Comparison of ENCODE assay signal across 21 mouse cellular contexts in the genomic region with DNA sequence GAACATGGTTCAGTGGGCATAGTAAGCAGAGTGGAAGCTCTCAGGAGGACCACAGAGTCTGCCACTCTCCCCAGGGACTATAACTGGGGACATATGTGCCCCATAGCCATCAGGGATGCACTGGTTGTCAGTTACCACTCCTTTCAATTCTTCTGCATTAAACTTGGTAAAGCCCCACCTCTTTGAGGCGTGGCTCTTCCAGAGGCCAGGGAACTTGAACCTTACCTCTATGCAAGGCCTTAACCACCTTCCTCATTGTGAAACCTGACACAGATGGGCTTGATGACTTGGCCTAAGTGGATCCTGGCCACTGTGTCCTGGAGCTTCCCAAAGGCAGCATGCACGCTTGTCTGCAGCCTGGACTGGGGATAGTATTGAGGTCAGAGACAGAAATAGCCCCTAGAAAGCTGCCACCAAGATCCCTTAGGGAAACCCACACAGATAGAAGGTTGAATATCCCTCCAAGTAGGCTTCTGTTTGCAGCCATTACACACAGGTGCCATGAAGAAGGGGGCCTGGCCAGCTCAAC. TPM values are rescaled to one million over a fixed set of nuclear protein-coding genes. Genes with fewer than 3 reads are reported as not detected.
DNase-seq lines count a peak whose midpoint lies in the region; ATAC-seq and TF ChIP-seq lines count a peak whose summit lies in the region.
"Had no signal": no experiment of that assay in that cellular context is flagged by ENCODE, and none has a peak within 500 bp of the region (broad histone marks: within the 10 kb centered on the region; RNA-seq: fewer than 3 reads in every experiment).

No protein-coding gene starts in this region.

- no peak overlapping the region for H3K4me3 ChIP-seq in liver, embryonic 16.5 days (ENCODE audit: low read depth, low read length)
- no peak overlapping the region for H3K4me3 ChIP-seq in liver, embryonic 11.5 days (ENCODE audit: low read depth, low read length)
- H3K4me3 ChIP-seq in heart, postnatal 0 days (ENCODE audit: low read depth, low read length): no peak overlapping the region
- no peak overlapping the region for H3K4me3 ChIP-seq in midbrain, embryonic 15.5 days
- H3K4me3 ChIP-seq: embryonic facial prominence, embryonic 13.5 days; limb, embryonic 13.5 days had no signal

- peak; percentile 37 for DNase-seq in gastrocnemius, adult 18-20 months (ENCODE audit: low spot score)
- no peak for DNase-seq in gastrocnemius, postnatal 25 days
- no peak for DNase-seq in liver, embryonic 11.5 days (ENCODE audit: low spot score)
- no peak for DNase-seq in heart, postnatal 0 days (ENCODE audit: low spot score)
- DNase-seq in lung, postnatal 14 days: no peak
- no peak for DNase-seq in left cerebral cortex, postnatal 25 days (ENCODE audit: low spot score in 2 of 2)
- DNase-seq: adrenal gland, adult 2 months; cerebellum, adult 11-12 months; lung, embryonic 14.5 days; right cerebral cortex, postnatal 14 days; thymus, adult 2 months had no signal

- WGBS in liver, embryonic 16.5 days (ENCODE audit: insufficient replicate concordance): 55% methylated on average over 2 of the region's 2 CpGs
- 87% methylated on average over 2 of the region's 2 CpGs for WGBS in liver, embryonic 11.5 days
- WGBS in heart, postnatal 0 days: 54% methylated on average over 2 of the region's 2 CpGs
- 90% methylated on average over 2 of the region's 2 CpGs for WGBS in midbrain, embryonic 15.5 days

- H3K36me3 ChIP-seq in liver, embryonic 16.5 days (ENCODE audit: control insufficient read depth, insufficient read depth): no peaks in the 10 kb centered on the region
- H3K36me3 ChIP-seq in liver, embryonic 11.5 days (ENCODE audit: control insufficient read depth, insufficient read depth, low read length): no peaks in the 10 kb centered on the region
- H3K36me3 ChIP-seq in heart, postnatal 0 days (replicated peaks; ENCODE audit: control insufficient read depth, insufficient read depth, low read length): 0 out of 2 replicates have a peak, but pooled peaks cover 1% of the 10 kb centered on the region
- no peaks in the 10 kb centered on the region for H3K36me3 ChIP-seq in midbrain, embryonic 15.5 days (replicated peaks)

- no peak for TF ChIP-seq CTCF in heart, postnatal 0 days (IDR thresholded peaks at IDR 0.05; ENCODE audit: low read depth)

- intact Hi-C loops in left cerebral cortex, postnatal 25 days (cut with DNase I): no loop called here

- no peak for ATAC-seq in liver, embryonic 16.5 days (ENCODE audit: low read depth)
- ATAC-seq in liver, embryonic 11.5 days (replicated peaks; ENCODE audit: low FRiP score): no peak
- ATAC-seq in heart, postnatal 0 days (ENCODE audit: insufficient read depth, low read depth): no peak
- no peak for ATAC-seq in midbrain, embryonic 15.5 days (replicated peaks)
- ATAC-seq: hindbrain, postnatal 0 days; midbrain, embryonic 16.5 days had no signal

- TF ChIP-seq EP300 in heart, postnatal 0 days (IDR thresholded peaks at IDR 0.05; ENCODE audit: low read depth): no peak

- H3K4me1 ChIP-seq in liver, embryonic 16.5 days (ENCODE audit: control insufficient read depth, low read depth, low read length): peaks cover 7% of the 10 kb centered on the region
- peaks cover 11% of the 10 kb centered on the region for H3K4me1 ChIP-seq in liver, embryonic 11.5 days (replicated peaks; ENCODE audit: control insufficient read depth, insufficient read depth, low read length)
- H3K4me1 ChIP-seq in heart, postnatal 0 days (ENCODE audit: control insufficient read depth, insufficient read depth): peaks cover 26% of the 10 kb centered on the region
- H3K4me1 ChIP-seq in midbrain, embryonic 15.5 days: peaks cover 29% of the 10 kb centered on the region

- no peak overlapping the region for H3K9ac ChIP-seq in liver, embryonic 16.5 days (ENCODE audit: low read depth, low read length)
- H3K9ac ChIP-seq in liver, embryonic 11.5 days (ENCODE audit: low read depth, low read length): no peak overlapping the region
- H3K9ac ChIP-seq in heart, postnatal 0 days (replicated peaks; ENCODE audit: low read depth, low read length): no peak overlapping the region
- no peak overlapping the region for H3K9ac ChIP-seq in midbrain, embryonic 15.5 days
- H3K9ac ChIP-seq: embryonic facial prominence, embryonic 13.5 days; limb, embryonic 13.5 days; lung, embryonic 14.5 days had no signal

- no peak overlapping the region for H3K4me2 ChIP-seq in liver, embryonic 16.5 days (ENCODE audit: low read depth, low read length)
- H3K4me2 ChIP-seq in liver, embryonic 11.5 days: no peak overlapping the region
- no peak overlapping the region for H3K4me2 ChIP-seq in heart, postnatal 0 days (ENCODE audit: low read depth, low read length)
- no peak overlapping the region for H3K4me2 ChIP-seq in midbrain, embryonic 15.5 days
- H3K4me2 ChIP-seq: embryonic facial prominence, embryonic 13.5 days; limb, embryonic 13.5 days; lung, embryonic 14.5 days had no signal

- H3K27me3 ChIP-seq in liver, embryonic 16.5 days (ENCODE audit: control insufficient read depth, insufficient read depth, low read depth, low read length): no peaks in the 10 kb centered on the region
- no peaks in the 10 kb centered on the region for H3K27me3 ChIP-seq in liver, embryonic 11.5 days (replicated peaks; ENCODE audit: control insufficient read depth, insufficient read depth, low read length)
- H3K27me3 ChIP-seq in heart, postnatal 0 days (ENCODE audit: control insufficient read depth, insufficient read depth, low read length): no peaks in the 10 kb centered on the region
- 0 out of 2 replicates have a peak, but pooled peaks cover 2% of the 10 kb centered on the region for H3K27me3 ChIP-seq in midbrain, embryonic 15.5 days (replicated peaks)
- H3K27me3 ChIP-seq: embryonic facial prominence, embryonic 13.5 days; limb, embryonic 13.5 days had no signal

- no peaks in the 10 kb centered on the region for H3K9me3 ChIP-seq in liver, embryonic 16.5 days (replicated peaks; ENCODE audit: control insufficient read depth, low read length)
- no peaks in the 10 kb centered on the region for H3K9me3 ChIP-seq in liver, embryonic 11.5 days (ENCODE audit: control insufficient read depth, low read length)
- no peaks in the 10 kb centered on the region for H3K9me3 ChIP-seq in heart, postnatal 0 days (replicated peaks; ENCODE audit: control insufficient read depth, low read length)
- H3K9me3 ChIP-seq in midbrain, embryonic 15.5 days: no peaks in the 10 kb centered on the region
- H3K9me3 ChIP-seq: embryonic facial prominence, embryonic 13.5 days; limb, embryonic 13.5 days had no signal

- H3K27ac ChIP-seq in liver, embryonic 16.5 days (ENCODE audit: low read length): peak overlapping the region; percentile 45
- H3K27ac ChIP-seq in liver, embryonic 11.5 days (ENCODE audit: low read depth, low read length): no peak overlapping the region
- peak overlapping the region; percentile 98 for H3K27ac ChIP-seq in heart, postnatal 0 days (ENCODE audit: low read depth)
- H3K27ac ChIP-seq in midbrain, embryonic 15.5 days: no peak overlapping the region
- H3K27ac ChIP-seq: embryonic facial prominence, embryonic 13.5 days; hindbrain, postnatal 0 days; limb, embryonic 13.5 days had no signal

RNA-seq across cellular contexts. Expression of a gene that starts 2.8 kb away (rescaled TPM):
- total RNA-seq in gastrocnemius, adult 18-20 months (2021): 10 to 100 TPM; 22.1 to 25.2 TPM
- 10 to 100 TPM; 20.9 to 28.7 TPM for total RNA-seq in gastrocnemius, postnatal 25 days (2021)
- 35.8 and 38.4 TPM in 2 replicates for polyA plus RNA-seq in liver, embryonic 16.5 days (2015; fragmentation: Nextera tagmentation; extraction: Ambion mirVana)
- 113 and 123 TPM in 2 replicates for polyA plus RNA-seq in liver, embryonic 11.5 days (2014; fragmentation: Nextera tagmentation; extraction: Ambion mirVana)
- total RNA-seq in heart, postnatal 0 days (2014; rRNA removed; ENCODE audit: low replicate concordance): 211 and 235 TPM in 2 replicates
- polyA plus RNA-seq in heart, postnatal 0 days (2015; fragmentation: Nextera tagmentation; extraction: Ambion mirVana): 128 and 141 TPM in 2 replicates
- polyA plus RNA-seq in midbrain, embryonic 15.5 days (2015; fragmentation: Nextera tagmentation; extraction: Ambion mirVana): 213 and 225 TPM in 2 replicates
- total RNA-seq in left cerebral cortex, postnatal 25 days (2021): 10 to 100 TPM; 80.1 to 81.0 TPM

RNA-seq across cellular contexts. Expression of a gene that starts 29.9 kb away (rescaled TPM):
- not detected for total RNA-seq in gastrocnemius, adult 18-20 months (2021)
- total RNA-seq in gastrocnemius, postnatal 25 days (2021): not detected
- 0.05 and 0.12 TPM in 2 replicates for polyA plus RNA-seq in liver, embryonic 16.5 days (2015; fragmentation: Nextera tagmentation; extraction: Ambion mirVana)
- 0.15 TPM in 1 of 2 replicates, not detected in the other for polyA plus RNA-seq in liver, embryonic 11.5 days (2014; fragmentation: Nextera tagmentation; extraction: Ambion mirVana)
- 0.19 and 2.0 TPM in 2 replicates for total RNA-seq in heart, postnatal 0 days (2014; rRNA removed; ENCODE audit: low replicate concordance)
- polyA plus RNA-seq in heart, postnatal 0 days (2015; fragmentation: Nextera tagmentation; extraction: Ambion mirVana): 0.07 and 0.08 TPM in 2 replicates
- polyA plus RNA-seq in midbrain, embryonic 15.5 days (2015; fragmentation: Nextera tagmentation; extraction: Ambion mirVana): 0.25 and 0.40 TPM in 2 replicates
- total RNA-seq in left cerebral cortex, postnatal 25 days (2021): 100 to 1,000 TPM; 171 to 172 TPM
- total RNA-seq: megakaryocyte progenitor cell, adult 5-6 weeks had no signal

RNA-seq across cellular contexts. Expression of a gene that starts 40.3 kb away (rescaled TPM):
- total RNA-seq in gastrocnemius, adult 18-20 months (2021): 10 to 100 TPM; 21.9 to 25.4 TPM
- 10 to 100 TPM; 20.0 to 20.7 TPM for total RNA-seq in gastrocnemius, postnatal 25 days (2021)
- polyA plus RNA-seq in liver, embryonic 16.5 days (2015; fragmentation: Nextera tagmentation; extraction: Ambion mirVana): 6.5 and 8.0 TPM in 2 replicates
- polyA plus RNA-seq in liver, embryonic 11.5 days (2014; fragmentation: Nextera tagmentation; extraction: Ambion mirVana): 27.7 and 30.5 TPM in 2 replicates
- total RNA-seq in heart, postnatal 0 days (2014; rRNA removed; ENCODE audit: low replicate concordance): 25.4 and 26.9 TPM in 2 replicates
- 27.4 and 29.3 TPM in 2 replicates for polyA plus RNA-seq in heart, postnatal 0 days (2015; fragmentation: Nextera tagmentation; extraction: Ambion mirVana)
- polyA plus RNA-seq in midbrain, embryonic 15.5 days (2015; fragmentation: Nextera tagmentation; extraction: Ambion mirVana): 129 and 132 TPM in 2 replicates
- total RNA-seq in left cerebral cortex, postnatal 25 days (2021): 10 to 100 TPM; 87.0 to 95.3 TPM

RNA-seq across cellular contexts. Expression of a gene that starts 41.1 kb away (rescaled TPM):
- not detected for total RNA-seq in gastrocnemius, adult 18-20 months (2021)
- total RNA-seq in gastrocnemius, postnatal 25 days (2021): not detected
- 0.04 TPM in 1 of 2 replicates, not detected in the other for polyA plus RNA-seq in liver, embryonic 16.5 days (2015; fragmentation: Nextera tagmentation; extraction: Ambion mirVana)
- 0.08 and 0.09 TPM in 2 replicates for polyA plus RNA-seq in liver, embryonic 11.5 days (2014; fragmentation: Nextera tagmentation; extraction: Ambion mirVana)
- not detected in 2 replicates for total RNA-seq in heart, postnatal 0 days (2014; rRNA removed; ENCODE audit: low replicate concordance)
- polyA plus RNA-seq in heart, postnatal 0 days (2015; fragmentation: Nextera tagmentation; extraction: Ambion mirVana): 0.07 and 0.22 TPM in 2 replicates
- 0.62 and 0.75 TPM in 2 replicates for polyA plus RNA-seq in midbrain, embryonic 15.5 days (2015; fragmentation: Nextera tagmentation; extraction: Ambion mirVana)
- total RNA-seq in left cerebral cortex, postnatal 25 days (2021): 1 to 10 TPM; 1.6 to 1.9 TPM
- total RNA-seq: common myeloid progenitor, adult 5-6 weeks; gastrocnemius, postnatal 4 days; megakaryocyte progenitor cell, adult 5-6 weeks had no signal
- polyA plus RNA-seq: neural tube, embryonic 11.5 days had no signal

Comparison
In these comparisons a context has a peak if more than half of its experiments do, and no peak if none do; other contexts are left out.
1. H3K27ac ChIP-seq: peak in liver, embryonic 16.5 days (single experiment) and heart, postnatal 0 days (single experiment); none in liver, embryonic 11.5 days (single experiment) and midbrain, embryonic 15.5 days (single experiment).
2. RNA of a gene that starts 29.9 kb away (total RNA-seq): 171 to 172 TPM in left cerebral cortex, postnatal 25 days; 0.19 to 2.0 TPM in heart, postnatal 0 days, not detected in gastrocnemius, postnatal 25 days and not detected in gastrocnemius, adult 18-20 months; every median in the first group is over 10 times any median in the second.